Mouse (Mus musculus): ENCODE measurements around the gene Mip. TPM values are rescaled to one million over a fixed set of nuclear protein-coding genes. Genes with fewer than 3 reads are reported as not detected.

The Mip gene
- total and polyA plus RNA-seq, 3 experiments, result not detected

DNA sequence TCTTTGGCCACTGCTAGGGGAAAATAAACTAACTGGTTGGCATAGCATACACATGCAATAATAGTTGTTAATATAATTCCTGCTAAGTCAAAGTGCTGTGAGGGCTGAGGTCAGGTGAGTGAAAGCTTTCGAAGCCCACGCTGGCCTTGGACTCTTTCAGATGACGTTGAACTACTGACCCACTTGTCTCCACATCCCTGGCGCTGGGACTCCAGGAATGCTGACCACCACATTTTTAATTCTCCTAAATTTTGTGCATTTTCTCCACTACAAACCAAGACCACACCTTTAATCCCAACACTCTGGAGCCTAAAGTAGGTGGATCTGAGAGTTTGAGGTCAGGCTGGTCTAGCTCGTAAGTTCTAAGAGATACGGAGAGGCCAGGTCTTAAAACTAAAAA lies 32.5 kb upstream of the Mip start:
- H3K27me3 ChIP-seq (replicated peaks), result peaks cover 15% of the 10 kb centered on the region
- H3K27ac ChIP-seq (ENCODE audit: insufficient read depth, low read depth), result no peak overlapping the region
- no peaks in the 10 kb centered on the region for H3K79me2 ChIP-seq (replicated peaks; ENCODE audit: control insufficient read depth, extremely low read depth, insufficient read depth, poor library complexity, severe bottlenecking)
- dilution Hi-C loops (cut with MboI; ENCODE audit: extremely low pct_ligation_motif_present, extremely low pct_unique_long_range_greater_than_20kb, low sequenced_read_pairs), result no loop called here
- H3K4me3 ChIP-seq (replicated peaks in 1 of 3; ENCODE audit: low read depth in 2 of 3, low read length in 2 of 3, poor library complexity in 1 of 3), result no peak overlapping the region
- no peak for DNase-seq (ENCODE audit: extremely low read depth)
- no peak overlapping the region for H3K9ac ChIP-seq (ENCODE audit: insufficient read depth, low read depth)
- H3K9me3 ChIP-seq (replicated peaks; ENCODE audit: low read length), result no peaks in the 10 kb centered on the region
- in situ Hi-C loops (cut with MboI; ENCODE audit: low pct_ligation_motif_present, low pct_unique_long_range_greater_than_20kb, low sequenced_read_pairs), result loop anchor here (5.0 to 25.0 kb wide), 2 partner anchors 101 to 256 kb away; partner anchors contain the start of gene Baz2a
- TF ChIP-seq ZMIZ1 (IDR thresholded peaks at IDR 0.05; ENCODE audit: low read depth, low read length), result no peak
- TF ChIP-seq TCF12 (IDR thresholded peaks at IDR 0.05; ENCODE audit: low read depth, low read length), result no peak
- no peak for TF ChIP-seq POLR2AphosphoS2 (IDR thresholded peaks at IDR 0.05; ENCODE audit: low read depth, low read length)
- TF ChIP-seq ZNF384 (IDR thresholded peaks at IDR 0.05; ENCODE audit: low read depth, low read length), result no peak
- H3K36me3 ChIP-seq (replicated peaks in 1 of 2; ENCODE audit: control insufficient read depth in 1 of 2, insufficient read depth in 1 of 2, low read length in 1 of 2), result no peaks in the 10 kb centered on the region
- no peak overlapping the region for H3K4me2 ChIP-seq (ENCODE audit: insufficient read depth, low read depth, poor library complexity, severe bottlenecking)
- peaks cover 8 to 16% of the 10 kb centered on the region in 2 experiments; a peak in 3 of 4 replicates for H3K4me1 ChIP-seq (ENCODE audit: control insufficient read depth in 1 of 2, insufficient read depth in 2 of 2)

DNA sequence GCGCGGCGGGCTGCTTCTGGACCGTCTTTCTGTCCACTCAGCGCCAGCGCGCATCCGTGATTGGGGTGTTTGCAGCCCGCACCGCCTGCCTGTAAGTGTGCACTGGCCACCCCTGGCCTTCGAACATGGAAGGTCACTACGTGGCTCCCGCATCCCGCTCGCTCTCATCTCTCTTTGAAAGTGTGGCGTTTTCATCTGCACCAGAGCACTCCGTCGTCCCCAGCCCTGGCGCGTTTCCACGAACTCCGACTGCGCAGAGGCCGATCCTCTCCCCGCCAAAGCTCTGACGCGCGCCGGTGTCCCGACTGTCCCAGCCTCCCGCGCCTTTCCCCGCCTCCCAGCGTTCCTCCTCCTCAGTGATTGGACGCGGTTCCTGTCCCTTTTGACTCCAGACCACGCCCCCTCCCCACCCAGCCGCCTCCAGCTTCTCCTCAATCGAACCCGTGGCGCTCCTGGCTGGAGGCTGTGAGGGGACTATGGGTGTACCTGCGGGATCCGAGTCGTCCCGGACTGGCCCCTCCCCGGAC lies 31.6 kb upstream of the Mip start, which contains the start of gene Gls2:
Gls2 (plus strand) TSS at position 434 of the 527 bp plus-strand sequence.
- H3K36me3 ChIP-seq (replicated peaks in 1 of 2; ENCODE audit: control insufficient read depth in 1 of 2, insufficient read depth in 1 of 2, low read length in 1 of 2), result no peaks in the 10 kb centered on the region
- TF ChIP-seq E2F4 (IDR thresholded peaks at IDR 0.05; ENCODE audit: insufficient replicate concordance, low read depth, low read length) (peak; percentile 32; the same call in 1 of the 2 replicates), ZC3H11A (IDR thresholded peaks at IDR 0.05; ENCODE audit: low read depth, low read length) (no peak), NRF1 (IDR thresholded peaks at IDR 0.05; ENCODE audit: low read depth, low read length) (peak; percentile 57), UBTF (IDR thresholded peaks at IDR 0.05; ENCODE audit: low read depth, low read length) (peak; percentile 15; the same call in 1 of the 2 replicates), JUND (conservative IDR thresholded peaks at IDR 0.05; ENCODE audit: low read depth, low read length) (no peak), MXI1 (IDR thresholded peaks at IDR 0.05; ENCODE audit: low read depth, low read length) (0 out of 2 replicates have a peak, but pooled peaks have one; percentile 36), IRF4 (IDR thresholded peaks at IDR 0.05; ENCODE audit: low read depth, low read length) (no peak), MEF2A (IDR thresholded peaks at IDR 0.05; ENCODE audit: borderline replicate concordance, low read depth, low read length) (no peak), MAX (IDR thresholded peaks at IDR 0.05; ENCODE audit: low read length) (peak; percentile 67), TCF12 (IDR thresholded peaks at IDR 0.05; ENCODE audit: low read depth, low read length) (peak; percentile 61), ELF1 (IDR thresholded peaks at IDR 0.05; ENCODE audit: low read depth, low read length) (0 out of 2 replicates have a peak, but pooled peaks have one; percentile 17), POLR2A (IDR thresholded peaks at IDR 0.05; ENCODE audit: low read depth, low read length) (peak; percentile 68; the same call in 1 of the 2 replicates), ZMIZ1 (IDR thresholded peaks at IDR 0.05; ENCODE audit: low read depth, low read length) (0 out of 2 replicates have a peak, but pooled peaks have one; percentile 62), USF1 (IDR thresholded peaks at IDR 0.05; ENCODE audit: low read depth, low read length) (no peak), RCOR1 (conservative IDR thresholded peaks at IDR 0.05; ENCODE audit: low read depth, low read length) (no peak), NELFE (IDR thresholded peaks at IDR 0.05; ENCODE audit: low read depth, low read length) (peak; percentile 44; the same call in 1 of the 2 replicates)
- H3K4me2 ChIP-seq (ENCODE audit: insufficient read depth, low read depth, poor library complexity, severe bottlenecking), result peak within 1 kb of the TSS; percentile 49
- in situ Hi-C loops (cut with MboI; ENCODE audit: low pct_ligation_motif_present, low pct_unique_long_range_greater_than_20kb, low sequenced_read_pairs) (loop anchor here (5.0 to 25.0 kb wide), 2 partner anchors 102 to 257 kb away; partner anchors contain the start of gene Baz2a), dilution Hi-C loops (cut with MboI; ENCODE audit: extremely low pct_ligation_motif_present, extremely low pct_unique_long_range_greater_than_20kb, low sequenced_read_pairs) (no loop called here)
- peak within 1 kb of the TSS; percentile 28 for H3K9ac ChIP-seq (ENCODE audit: insufficient read depth, low read depth)
- H3K9me3 ChIP-seq (replicated peaks; ENCODE audit: low read length), result no peaks in the 10 kb centered on the region
- H3K27me3 ChIP-seq (replicated peaks), result peaks cover 15% of the 10 kb centered on the region
- H3K4me3 ChIP-seq (replicated peaks in 1 of 3; ENCODE audit: low read depth in 2 of 3, low read length in 2 of 3, poor library complexity in 1 of 3), result peak within 1 kb of the TSS; percentile 42 to 64 (median 59)
- H3K27ac ChIP-seq (ENCODE audit: insufficient read depth, low read depth), result no peak within 1 kb of the TSS
- peaks cover 7 to 13% of the 10 kb centered on the region in 2 experiments; a peak in 3 of 4 replicates for H3K4me1 ChIP-seq (ENCODE audit: control insufficient read depth in 1 of 2, insufficient read depth in 2 of 2)
- DNase-seq (ENCODE audit: extremely low read depth), result peak; percentile 96
- no peaks in the 10 kb centered on the region for H3K79me2 ChIP-seq (replicated peaks; ENCODE audit: control insufficient read depth, extremely low read depth, insufficient read depth, poor library complexity, severe bottlenecking)
